In genomic region chr1:181393250-181394149, GRCm38 (mm10) we compare ENCODE assay signal across 8 mouse cellular contexts. TPM values are rescaled to one million over a fixed set of nuclear protein-coding genes. Genes with fewer than 3 reads are reported as not detected.
DNase-seq lines count a peak whose midpoint lies in the region; ATAC-seq and TF ChIP-seq lines count a peak whose summit lies in the region.

No protein-coding gene starts in this region.

- no peak for ATAC-seq in liver, embryonic 12.5 days
- peak; percentile 86 for ATAC-seq in neural tube, embryonic 13.5 days (ENCODE audit: low read depth)

- peak; percentile 41 for DNase-seq in liver, adult 2 months (ENCODE audit: extremely low read depth, low read depth, low spot score)
- DNase-seq in embryo, embryonic 11 days, result peak; percentile 35
- peak; percentile 79 to 83 for DNase-seq in heart, adult 2 months
- peak; percentile 21 for DNase-seq in kidney, adult 11 months
- peak; percentile 76 for DNase-seq in left cerebral cortex, postnatal 14 days (ENCODE audit: low spot score in 2 of 2)
- no peak for DNase-seq in spleen, postnatal 4 days (ENCODE audit: low spot score in 2 of 2)

- no peak overlapping the region for H3K9ac ChIP-seq in liver, adult 2 months (ENCODE audit: low read depth, low read length)
- H3K9ac ChIP-seq in liver, embryonic 12.5 days, result no peak overlapping the region
- no peak overlapping the region for H3K9ac ChIP-seq in heart, adult 2 months (ENCODE audit: low read depth, low read length)
- H3K9ac ChIP-seq in neural tube, embryonic 13.5 days, result no peak overlapping the region

- intact Hi-C loops in heart, adult 2 months (cut with DNase I), result no loop called here
- intact Hi-C loops in left cerebral cortex, postnatal 14 days (cut with DNase I), result loop anchor here (5.0 kb wide), 2 partner anchors 44 to 154 kb away; no protein-coding TSS in a partner anchor

- H3K4me3 ChIP-seq in liver, adult 2 months (ENCODE audit: insufficient read depth, low read depth, low read length), result no peak overlapping the region
- H3K4me3 ChIP-seq in liver, embryonic 12.5 days, result no peak overlapping the region
- no peak overlapping the region for H3K4me3 ChIP-seq in heart, adult 2 months
- H3K4me3 ChIP-seq in neural tube, embryonic 13.5 days, result no peak overlapping the region

- no peak overlapping the region for H3K27ac ChIP-seq in liver, adult 2 months (replicated peaks; ENCODE audit: insufficient read depth, low read depth, low read length)
- H3K27ac ChIP-seq in liver, embryonic 12.5 days, result no peak overlapping the region
- no peak overlapping the region for H3K27ac ChIP-seq in heart, adult 2 months
- 0 out of 2 replicates have a peak overlapping the region, but pooled peaks have one; percentile 33 for H3K27ac ChIP-seq in neural tube, embryonic 13.5 days (replicated peaks)

- H3K9me3 ChIP-seq in liver, embryonic 12.5 days (replicated peaks), result no peaks in the 10 kb centered on the region
- peaks cover 1% of the 10 kb centered on the region; the same call in 1 of the 2 replicates for H3K9me3 ChIP-seq in neural tube, embryonic 13.5 days

- 25% methylated on average over 6 of the region's 6 CpGs for WGBS in liver, adult 2 months
- 60% methylated on average over 6 of the region's 6 CpGs for WGBS in liver, embryonic 12.5 days (ENCODE audit: insufficient replicate concordance)
- 22% methylated on average over 6 of the region's 6 CpGs for WGBS in heart, adult 2 months
- 39% methylated on average over 6 of the region's 6 CpGs for WGBS in neural tube, embryonic 13.5 days

- H3K36me3 ChIP-seq in liver, adult 2 months (ENCODE audit: control insufficient read depth, insufficient read depth, low read length), result no peaks in the 10 kb centered on the region
- no peaks in the 10 kb centered on the region for H3K36me3 ChIP-seq in liver, embryonic 12.5 days
- H3K36me3 ChIP-seq in heart, adult 2 months (ENCODE audit: control insufficient read depth, insufficient read depth, low read length), result no peaks in the 10 kb centered on the region
- H3K36me3 ChIP-seq in neural tube, embryonic 13.5 days, result no peaks in the 10 kb centered on the region

- no peak overlapping the region for H3K4me2 ChIP-seq in liver, embryonic 12.5 days
- no peak overlapping the region for H3K4me2 ChIP-seq in neural tube, embryonic 13.5 days

- TF ChIP-seq POLR2A in liver, adult 2 months (IDR thresholded peaks at IDR 0.05; ENCODE audit: extremely low read depth, insufficient read depth, low read length), result no peak
- TF ChIP-seq POLR2A in heart, adult 2 months (IDR thresholded peaks at IDR 0.05; ENCODE audit: insufficient read depth, low read depth, low read length), result no peak

- no peaks in the 10 kb centered on the region for H3K4me1 ChIP-seq in liver, adult 2 months (ENCODE audit: control insufficient read depth, insufficient read depth, low read length)
- H3K4me1 ChIP-seq in liver, embryonic 12.5 days, result no peaks in the 10 kb centered on the region
- H3K4me1 ChIP-seq in heart, adult 2 months (ENCODE audit: control insufficient read depth, insufficient read depth, low read length), result peaks cover 1% of the 10 kb centered on the region; the same call in 1 of the 2 replicates
- peaks cover 12% of the 10 kb centered on the region for H3K4me1 ChIP-seq in neural tube, embryonic 13.5 days (replicated peaks)

- peak; percentile 41; the same call in 1 of the 2 replicates for TF ChIP-seq CTCF in liver, adult 2 months (IDR thresholded peaks at IDR 0.05; ENCODE audit: low read depth, low read length)
- peak; percentile 41 for TF ChIP-seq CTCF in heart, adult 2 months (IDR thresholded peaks at IDR 0.05)

- 0 out of 2 replicates have a peak, but pooled peaks have one; percentile 42 for TF ChIP-seq EP300 in heart, adult 2 months (IDR thresholded peaks at IDR 0.05; ENCODE audit: insufficient read depth, low read depth, low read length)

- H3K79me2 ChIP-seq in liver, adult 2 months (ENCODE audit: control insufficient read depth, insufficient read depth, low read length), result no peaks in the 10 kb centered on the region
- no peaks in the 10 kb centered on the region for H3K79me2 ChIP-seq in heart, adult 2 months (replicated peaks; ENCODE audit: control insufficient read depth, insufficient read depth, low read length)

- H3K27me3 ChIP-seq in liver, adult 2 months (ENCODE audit: control insufficient read depth, insufficient read depth, low read length), result no peaks in the 10 kb centered on the region
- H3K27me3 ChIP-seq in liver, embryonic 12.5 days (replicated peaks), result peaks cover 3% of the 10 kb centered on the region; the same call in 1 of the 2 replicates
- H3K27me3 ChIP-seq in heart, adult 2 months (ENCODE audit: control insufficient read depth, insufficient read depth, low read length), result no peaks in the 10 kb centered on the region
- H3K27me3 ChIP-seq in neural tube, embryonic 13.5 days, result no peaks in the 10 kb centered on the region

RNA-seq across cellular contexts. Expression of gene Cnih3, which starts 41.1 kb away (rescaled TPM):
- not detected in 2 replicates for total RNA-seq in liver, adult 2 months (2014; rRNA removed)
- polyA plus RNA-seq in liver, adult 2 months (2012; rRNA removed), result not detected in 2 replicates
- 0.05 TPM in 2 replicates for polyA plus RNA-seq in liver, embryonic 12.5 days (2016; fragmentation: Nextera tagmentation; extraction: Ambion mirVana)
- not detected for total RNA-seq in heart, adult 2 months (2021)
- polyA plus RNA-seq in heart, adult 2 months (2012; rRNA removed), result 0.04 TPM in 1 of 2 replicates, not detected in the other
- total RNA-seq in left cerebral cortex, postnatal 14 days (2021), result 10 to 100 TPM; 72.5 to 76.0 TPM
- polyA plus RNA-seq in neural tube, embryonic 13.5 days (2015; fragmentation: Nextera tagmentation; extraction: Ambion mirVana), result 9.6 and 12.9 TPM in 2 replicates

Comparison
In these comparisons a context has a peak if more than half of its experiments do, and no peak if none do; other contexts are left out.
1. DNase-seq: peak in liver, adult 2 months (single experiment), embryo, embryonic 11 days (single experiment), heart, adult 2 months (2 of 2), kidney, adult 11 months (single experiment) and left cerebral cortex, postnatal 14 days (2 of 2); none in spleen, postnatal 4 days (0 of 2).
2. RNA of gene Cnih3, which starts 41.1 kb away (polyA plus RNA-seq): 9.6 to 12.9 TPM in neural tube, embryonic 13.5 days; 0.05 TPM in liver, embryonic 12.5 days, 0.04 TPM in heart, adult 2 months and not detected in liver, adult 2 months; every median in the first group is over 10 times any median in the second.